Mouse (Mus musculus) monocyte, adult 5-6 weeks (primary cell): ENCODE results near the gene H6pd. TPM values are rescaled to one million over a fixed set of nuclear protein-coding genes. Genes with fewer than 3 reads are reported as not detected.

ENCODE experiments used
- ATAC-seq: fragments of 153-309, 156-312 bp; replicated peaks from 2 replicates; pipeline ENCODE4 v1.8.0; 2017; ENCODE audit warnings: mild to moderate bottlenecking; ENCODE audit not compliant: low TSS enrichment, insufficient number of reproducible peaks, severe bottlenecking, poor library complexity, low FRiP score
- total RNA-seq: library from RNA; stranded (forward); fragments of 200-1000, 200-491, 200-594 nt; gene quantifications from 3 replicates; pipeline ENCODE4 v1.2.3, GENCODE M21; 2017

H6pd gene
- total RNA-seq, 1 experiment from 2014 or later: 19.1 TPM

DNA sequence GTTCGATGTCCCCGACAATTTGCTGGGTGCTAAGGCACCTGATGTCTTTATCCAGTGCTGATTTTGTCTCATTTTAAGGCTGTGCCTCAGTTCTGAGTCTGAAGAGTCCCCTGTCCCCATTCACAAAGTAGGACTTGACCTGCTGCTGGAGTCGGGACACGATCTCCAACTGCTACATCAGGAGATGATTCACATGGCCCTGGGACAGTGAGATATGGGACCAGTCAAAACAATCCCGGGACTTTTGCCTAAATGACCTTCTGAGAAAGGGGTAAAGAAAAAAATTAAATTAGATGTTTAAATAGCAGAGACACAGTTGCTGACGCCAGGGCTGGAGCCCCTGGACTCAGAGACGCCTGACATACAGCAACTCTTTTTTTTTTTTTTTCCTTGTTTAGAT is 75.8 kb downstream of the H6pd start:
- no peak for ATAC-seq

DNA sequence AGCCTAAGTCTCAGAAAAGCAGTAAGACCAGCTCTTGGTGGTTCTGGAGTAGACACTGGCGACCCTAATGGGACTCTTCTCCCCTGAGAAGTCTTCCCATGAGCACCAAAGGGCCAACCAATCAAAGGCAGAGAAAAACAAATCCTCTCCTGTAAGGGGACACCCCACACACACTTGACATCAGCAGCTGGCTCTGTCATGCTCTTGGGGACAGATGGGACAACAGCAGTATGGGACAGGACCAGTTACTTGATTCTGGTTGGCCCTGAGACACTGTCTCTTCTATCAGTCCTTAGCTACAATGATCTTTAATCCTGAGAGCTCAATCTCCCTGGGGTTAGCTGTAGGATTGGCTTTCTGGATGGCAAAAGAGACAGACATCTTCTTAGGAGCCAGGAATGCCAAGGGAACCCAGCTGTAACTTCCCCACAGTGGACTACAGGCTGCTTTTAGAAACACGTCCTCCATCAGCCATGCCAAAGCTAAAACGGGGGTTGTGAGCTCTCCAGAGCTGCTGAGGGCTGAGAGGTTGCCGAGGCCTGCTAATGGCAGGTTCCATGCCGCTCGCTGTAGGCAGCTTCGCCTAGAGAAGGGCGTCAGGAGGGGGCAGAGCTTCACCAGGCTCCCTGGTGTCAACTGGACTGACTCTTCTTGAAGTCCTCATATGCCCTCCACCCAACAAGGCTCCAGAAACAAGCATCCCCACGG is 76.6 kb downstream of the H6pd start:
- ATAC-seq: no peak

DNA sequence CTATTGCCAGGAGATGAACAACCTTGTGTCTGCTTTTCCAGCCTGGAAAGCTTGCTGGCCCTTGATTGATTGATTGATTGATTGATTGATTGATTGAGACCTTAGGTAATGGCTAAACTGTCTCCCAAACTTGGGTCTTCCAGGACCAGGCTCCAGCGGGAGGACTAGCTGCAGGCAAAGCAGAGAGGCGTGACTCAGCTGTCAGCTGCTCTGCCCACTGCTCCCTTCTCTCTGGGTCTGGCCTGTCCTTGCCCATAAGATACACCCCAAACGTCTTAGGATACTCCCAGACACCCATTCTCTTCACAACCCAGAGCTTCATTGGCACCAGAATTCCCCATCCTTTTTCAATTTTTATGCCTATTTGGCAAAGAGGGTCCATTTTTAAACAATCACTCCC is 78.1 kb downstream of the H6pd start:
- no peak for ATAC-seq

Other genes with a start within 250 kb of the H6pd start
- 9.8 to 16.9 TPM (median 13.1 TPM) in 3 replicates for gene Slc25a33, start 234.7 kb downstream of the H6pd start, total RNA-seq
- 0.39 TPM in 1 of 3 replicates, not detected in the others for gene Spsb1, start 54.0 kb downstream of the H6pd start, total RNA-seq
- 0.19 to 0.39 TPM (median 0.32 TPM) in 3 replicates for gene Gpr157, start 78.3 kb upstream of the H6pd start, total RNA-seq
- 0.10 TPM in 1 of 3 replicates, not detected in the others for gene Slc2a5, start 110.3 kb upstream of the H6pd start, total RNA-seq
- gene Slc2a7, start 139.9 kb upstream of the H6pd start, total RNA-seq: not detected in 3 replicates
- gene Car6, start 192.3 kb upstream of the H6pd start, total RNA-seq: not detected in 3 replicates
- 240 to 351 TPM (median 288 TPM) in 3 replicates for gene Eno1, start 227.7 kb upstream of the H6pd start, total RNA-seq